Mouse (Mus musculus) bone marrow macrophage, adult 2 months (primary cell): ENCODE results near the gene Abcf3.

Experiments
- CTCF ChIP-seq: IDR thresholded peaks from 2 replicates; pipeline ENCODE4 v1.5.1; 2012; ENCODE audit warnings: low read depth, mild to moderate bottlenecking, low read length, moderate library complexity
- POLR2A ChIP-seq: IDR thresholded peaks from 2 replicates; pipeline ENCODE4 v1.6.1; 2012; ENCODE audit warnings: mild to moderate bottlenecking, low read depth, low read length, borderline replicate concordance

DNA sequence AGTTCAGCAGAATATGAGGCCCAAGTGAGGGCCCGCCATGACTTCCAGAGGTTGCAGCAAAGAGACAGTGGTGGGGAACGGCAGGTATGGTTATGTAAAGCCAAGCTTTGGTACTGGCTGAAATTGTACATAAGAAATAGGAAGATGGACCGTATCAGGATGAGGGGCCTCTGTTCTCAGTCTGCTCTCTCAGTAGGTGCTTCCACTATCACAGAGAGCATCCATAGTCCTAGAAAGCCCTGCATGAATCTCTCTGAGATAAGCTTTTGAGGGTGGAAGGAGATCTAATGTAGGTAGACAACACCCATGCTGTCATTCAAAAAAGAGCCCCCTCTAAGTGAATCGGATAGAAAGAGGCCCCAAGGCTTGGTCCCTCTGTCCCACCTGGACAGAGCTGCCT, 47.4 kb downstream of the Abcf3 start:
- TF ChIP-seq CTCF = no peak
- no peak for TF ChIP-seq POLR2A
